Mouse (Mus musculus) liver, postnatal 0 days (tissue): ENCODE measurements around the gene Fbln2. TPM values are rescaled to one million over a fixed set of nuclear protein-coding genes. Genes with fewer than 3 reads are reported as not detected.
A peak's percentile ranks its signal among the peaks of the same experiment; 100 is the strongest.

Experiments used
- ATAC-seq: fragments of 200-750 bp; cut with Nextera tagmentation; 2 replicates; pipeline ENCODE4 v1.8.0; 2017; ENCODE audit warnings: mild to moderate bottlenecking, moderate library complexity
- DNase-seq: peaks from one replicate; pipeline ENCODE4 v3.0.0-alpha.2; 2016
- H3K27ac ChIP-seq: fragments of 300-500 bp; sonication (generic); 2 replicates; pipeline ENCODE4 v1.5.1; 2014; ENCODE audit warnings: antibody characterized with exemption, moderate library complexity, mild to moderate bottlenecking, low read depth
- H3K27me3 ChIP-seq: fragments of 300-500 bp; sonication (generic); 2 replicates; pipeline ENCODE4 v1.6.1; 2014; ENCODE audit warnings: low read length, control low read depth, mixed read lengths; ENCODE audit not compliant: insufficient read depth
- H3K36me3 ChIP-seq: fragments of 300-500 bp; sonication (generic); replicated peaks from 2 replicates; pipeline ENCODE4 v1.6.1; 2014; ENCODE audit warnings: mild to moderate bottlenecking, control low read depth, low read length, moderate library complexity, mixed read lengths; ENCODE audit not compliant: insufficient read depth
- H3K4me1 ChIP-seq: fragments of 300-500 bp; sonication (generic); 2 replicates; pipeline ENCODE4 v1.6.1; 2014; ENCODE audit warnings: antibody characterized with exemption, mild to moderate bottlenecking, control low read depth; ENCODE audit not compliant: insufficient read depth
- H3K4me2 ChIP-seq: fragments of 300-500 bp; sonication (generic); 2 replicates; pipeline ENCODE4 v1.6.1; 2014; ENCODE audit warnings: low read depth, mild to moderate bottlenecking, low read length, moderate library complexity, mixed read lengths
- H3K4me3 ChIP-seq: fragments of 300-500 bp; sonication (generic); 2 replicates; pipeline ENCODE4 v1.5.1; 2014; ENCODE audit warnings: low read depth, low read length
- H3K9ac ChIP-seq: fragments of 300-500 bp; sonication (generic); replicated peaks from 2 replicates; pipeline ENCODE4 v1.6.1; 2014; ENCODE audit warnings: mild to moderate bottlenecking, moderate library complexity
- H3K9me3 ChIP-seq: fragments of 300-500 bp; sonication (generic); 2 replicates; pipeline ENCODE4 v1.6.1; 2016; ENCODE audit warnings: mild to moderate bottlenecking, control low read depth, low read length, mixed read lengths
- CTCF ChIP-seq: sonication (generic); IDR thresholded peaks from 2 replicates; pipeline ENCODE4 v1.5.1; 2016; ENCODE audit warnings: antibody characterized with exemption, low read depth
- EP300 ChIP-seq: IDR thresholded peaks from 2 replicates; pipeline ENCODE4 v1.6.1; 2016; ENCODE audit warnings: antibody characterized with exemption, low read depth, mild to moderate bottlenecking
- WGBS: fragments of 180-500 bp; shearing (Covaris S2); extraction: QIAGEN DNeasy Blood & Tissue Kit; methylation state at CpG from one replicate; pipeline ENCODE4 v1.1.7; 2014; ENCODE audit not compliant: insufficient replicate concordance; 5-methylcytosine and 5-hydroxymethylcytosine counted together
- polyA plus RNA-seq: library from polyadenylated mRNA; unstranded; fragments of >200 nt; fragmentation: Nextera tagmentation; extraction: Ambion mirVana; gene quantifications from 2 replicates; pipeline ENCODE4 v1.2.1, GENCODE M21; 2015

Fbln2 gene
- polyA plus RNA-seq, 1 experiment from 2014 or later: 4.0 TPM

- Histone ChIP-seq H3K9me3 (no peaks in the 10 kb centered on the region), H3K27me3 (no peaks in the 10 kb centered on the region), H3K27ac (no peak overlapping the region), H3K4me2 (no peak overlapping the region), H3K36me3 (no peaks in the 10 kb centered on the region), H3K9ac (no peak overlapping the region), H3K4me1 (no peaks in the 10 kb centered on the region), H3K4me3 (no peak overlapping the region)
- WGBS: 73% methylated on average over 4 of the region's 4 CpGs
- DNase-seq: no peak
- no peak for ATAC-seq
- TF ChIP-seq CTCF: no peak
- TF ChIP-seq EP300: no peak
These were observed 30.2 kb upstream of the Fbln2 start for GRCm38 (mm10) chr6:91182075-91182490.

- Histone ChIP-seq H3K4me3 (no peak overlapping the region), H3K27ac (no peak overlapping the region), H3K36me3 (no peaks in the 10 kb centered on the region), H3K9me3 (no peaks in the 10 kb centered on the region), H3K9ac (no peak overlapping the region), H3K4me1 (no peaks in the 10 kb centered on the region), H3K4me2 (no peak overlapping the region), H3K27me3 (0 out of 2 replicates have a peak, but pooled peaks cover 2% of the 10 kb centered on the region)
- ATAC-seq: no peak
- no peak for DNase-seq
- 18% methylated on average over 1 of the region's 1 CpGs for WGBS
- TF ChIP-seq EP300: no peak
- no peak for TF ChIP-seq CTCF
These were observed 29.2 kb upstream of the Fbln2 start for GRCm38 (mm10) chr6:91183041-91183440.

- H3K4me2 ChIP-seq: no peak overlapping the region
- no peaks in the 10 kb centered on the region for H3K9me3 ChIP-seq
- H3K27ac ChIP-seq: no peak overlapping the region
- no peaks in the 10 kb centered on the region for H3K36me3 ChIP-seq
- DNase-seq (no peak), ATAC-seq (no peak)
- H3K4me1 ChIP-seq: no peaks in the 10 kb centered on the region
- WGBS: 56% methylated on average over 2 of the region's 2 CpGs
- no peak for TF ChIP-seq CTCF
- TF ChIP-seq EP300: no peak
- no peak overlapping the region for H3K4me3 ChIP-seq
- H3K27me3 ChIP-seq: 0 out of 2 replicates have a peak, but pooled peaks cover 2% of the 10 kb centered on the region
- no peak overlapping the region for H3K9ac ChIP-seq
These were observed 28.3 kb upstream of the Fbln2 start for GRCm38 (mm10) chr6:91183980-91184379.

- Histone ChIP-seq H3K4me2 (no peak overlapping the region), H3K27ac (no peak overlapping the region), H3K9me3 (no peaks in the 10 kb centered on the region), H3K27me3 (0 out of 2 replicates have a peak, but pooled peaks cover 2% of the 10 kb centered on the region), H3K4me3 (no peak overlapping the region), H3K9ac (no peak overlapping the region), H3K4me1 (no peaks in the 10 kb centered on the region), H3K36me3 (no peaks in the 10 kb centered on the region)
- DNase-seq (no peak), ATAC-seq (no peak)
- 74% methylated on average over 3 of the region's 3 CpGs for WGBS
- TF ChIP-seq EP300: no peak
These were observed 27.5 kb upstream of the Fbln2 start for GRCm38 (mm10) chr6:91184776-91185175.

- Histone ChIP-seq H3K9me3 (no peaks in the 10 kb centered on the region), H3K36me3 (no peaks in the 10 kb centered on the region), H3K27me3 (0 out of 2 replicates have a peak, but pooled peaks cover 2% of the 10 kb centered on the region), H3K4me3 (no peak overlapping the region), H3K27ac (no peak overlapping the region), H3K9ac (no peak overlapping the region), H3K4me1 (no peaks in the 10 kb centered on the region), H3K4me2 (no peak overlapping the region)
- DNase-seq (no peak), ATAC-seq (no peak)
- WGBS: 70% methylated on average over 5 of the region's 5 CpGs
- no peak for TF ChIP-seq CTCF
- no peak for TF ChIP-seq EP300
These were observed 26.8 kb upstream of the Fbln2 start for GRCm38 (mm10) chr6:91185502-91185901.

GRCm38 (mm10) chr6:91186161-91186931, 25.9 kb upstream of the Fbln2 start:
- Histone ChIP-seq H3K36me3 (no peaks in the 10 kb centered on the region), H3K4me2 (no peak overlapping the region), H3K9ac (no peak overlapping the region), H3K27me3 (0 out of 2 replicates have a peak, but pooled peaks cover 2% of the 10 kb centered on the region), H3K9me3 (no peaks in the 10 kb centered on the region), H3K27ac (no peak overlapping the region), H3K4me3 (no peak overlapping the region), H3K4me1 (no peaks in the 10 kb centered on the region)
- no peak for ATAC-seq
- 47% methylated on average over 4 of the region's 4 CpGs for WGBS
- peak; percentile 89 for TF ChIP-seq CTCF
- no peak for TF ChIP-seq EP300
- DNase-seq: peak; percentile 40
